Mouse (Mus musculus) inflammation-experienced regulatory T-cells (primary cell): Measurements from ENCODE around the gene Gltpd2. TPM values are rescaled to one million over a fixed set of nuclear protein-coding genes. Genes with fewer than 3 reads are reported as not detected.

Experiments used
- polyA plus RNA-seq, 2 experiments: library from polyadenylated mRNA; unstranded; fragments of 100-300 nt; shearing (Covaris generic); gene quantifications; one replicate each; pipeline ENCODE4 v1.2.1; 2017

Gltpd2 gene
- polyA plus RNA-seq = not detected

DNA sequence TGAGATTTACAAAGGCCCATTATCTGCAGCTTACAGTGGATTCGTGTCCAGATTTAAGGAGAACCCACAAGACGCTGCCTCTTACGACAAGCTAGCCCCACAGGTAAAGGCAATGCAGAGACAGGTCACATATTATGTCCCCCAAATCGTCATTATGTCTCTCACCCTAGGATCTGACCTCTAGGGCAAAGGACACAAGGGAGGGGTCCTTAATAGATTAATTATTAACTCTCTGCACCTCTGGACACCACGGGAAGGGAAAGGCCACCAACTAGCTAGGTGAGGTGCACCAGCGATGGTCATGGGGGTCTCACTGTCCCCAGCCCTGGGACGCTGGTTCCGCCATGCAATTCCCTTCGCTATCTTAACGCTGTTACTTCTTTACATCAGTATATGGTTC lies at the start of gene Gltpd2:
Gene Gltpd2, plus strand, starts transcription at position 274 of the 400 bp plus-strand sequence.

DNA sequence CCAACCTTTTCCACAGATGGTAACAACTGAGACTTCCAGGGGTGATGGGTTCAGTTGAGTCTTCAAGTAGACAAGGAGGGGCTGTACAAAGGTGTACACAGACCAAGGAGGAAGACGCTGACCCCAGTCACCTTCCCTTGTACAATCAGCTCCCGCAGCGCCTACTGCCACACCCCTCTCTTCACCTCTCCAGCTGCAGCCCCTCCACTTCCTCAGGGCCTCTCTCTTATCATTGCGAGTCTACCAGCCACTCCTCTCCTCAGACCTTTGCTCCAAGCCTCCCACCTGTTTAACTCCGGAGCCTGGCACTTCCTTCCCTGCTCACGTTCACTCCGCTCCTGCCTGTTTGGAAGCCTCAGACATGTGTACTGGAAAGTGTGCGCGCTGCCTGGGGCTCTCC lies 14.0 kb upstream of the Gltpd2 start, which contains the start of gene Tm4sf5:
Gene Tm4sf5, plus strand, starts transcription at position 275 of the 400 bp plus-strand sequence.

DNA sequence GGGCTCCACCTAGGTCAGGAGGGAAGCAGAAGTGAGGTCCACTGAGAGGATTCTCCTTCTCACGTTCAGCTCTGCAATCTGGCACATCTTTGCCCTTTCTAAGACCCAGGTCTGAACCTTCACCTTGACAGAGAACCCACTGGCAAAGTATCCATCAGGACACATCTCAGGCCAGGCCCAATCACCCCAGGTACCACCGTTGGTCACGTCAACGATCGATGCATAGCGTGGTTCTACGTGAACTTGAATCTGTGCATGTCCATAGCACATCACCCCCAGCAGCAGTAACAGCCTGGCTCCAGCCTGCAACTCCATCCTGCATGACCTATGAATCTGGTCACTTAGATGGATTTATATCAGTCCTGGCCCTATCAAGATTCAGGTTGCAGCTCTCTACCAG lies 4.7 kb upstream of the Gltpd2 start, which contains the start of gene Vmo1:
Gene Vmo1, minus strand, starts transcription at position 329 of the 400 bp plus-strand sequence.

DNA sequence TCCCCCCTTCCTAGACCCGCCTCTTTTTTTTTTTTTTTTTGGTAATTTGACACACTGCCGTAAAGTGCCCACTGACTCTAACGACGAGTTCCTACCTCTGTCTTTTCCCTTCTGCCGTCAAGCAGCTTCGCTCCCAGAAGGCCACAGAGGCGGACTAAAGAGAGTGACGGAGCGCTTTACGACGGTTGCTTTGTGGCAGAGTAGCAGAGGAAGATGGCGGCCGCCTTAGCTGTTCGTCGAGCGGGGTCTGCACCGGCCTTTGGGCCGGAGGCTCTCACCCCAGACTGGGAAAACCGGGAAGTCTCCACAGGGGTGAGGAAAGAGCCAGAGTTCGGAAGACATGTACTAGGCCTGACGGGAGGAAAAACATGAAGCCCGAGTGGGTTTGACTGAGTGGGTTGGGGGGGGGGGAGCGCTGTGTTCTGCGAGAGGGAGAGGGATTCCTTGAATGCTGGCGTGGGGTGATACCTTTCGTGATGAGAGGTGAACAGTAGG lies 6.2 kb downstream of the Gltpd2 start, which contains the start of gene Psmb6:
Gene Psmb6, plus strand, starts transcription at position 184 of the 495 bp plus-strand sequence.

DNA sequence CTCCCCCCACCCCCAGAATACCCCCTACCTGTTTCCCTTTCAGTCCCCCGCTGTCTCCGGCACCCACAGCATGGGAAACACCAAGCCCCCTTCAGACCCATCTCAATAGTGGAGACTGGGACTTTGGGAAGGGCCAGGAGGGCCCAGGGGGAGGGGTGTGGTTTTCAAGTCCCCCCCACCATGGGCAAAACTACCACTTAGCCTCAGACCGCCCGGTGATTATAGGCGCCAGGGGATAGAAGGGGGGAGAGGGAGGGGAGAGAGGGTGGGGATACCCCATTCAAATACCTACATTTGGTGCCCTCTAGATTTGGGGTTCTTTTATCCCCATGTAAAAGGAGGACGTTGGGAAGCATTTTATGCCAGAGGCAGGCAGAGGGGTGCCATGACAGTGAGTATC lies 13.8 kb downstream of the Gltpd2 start, which contains the start of gene Gm40193:
Gene Gm40193, minus strand, starts transcription at position 101 of the 400 bp plus-strand sequence.

DNA sequence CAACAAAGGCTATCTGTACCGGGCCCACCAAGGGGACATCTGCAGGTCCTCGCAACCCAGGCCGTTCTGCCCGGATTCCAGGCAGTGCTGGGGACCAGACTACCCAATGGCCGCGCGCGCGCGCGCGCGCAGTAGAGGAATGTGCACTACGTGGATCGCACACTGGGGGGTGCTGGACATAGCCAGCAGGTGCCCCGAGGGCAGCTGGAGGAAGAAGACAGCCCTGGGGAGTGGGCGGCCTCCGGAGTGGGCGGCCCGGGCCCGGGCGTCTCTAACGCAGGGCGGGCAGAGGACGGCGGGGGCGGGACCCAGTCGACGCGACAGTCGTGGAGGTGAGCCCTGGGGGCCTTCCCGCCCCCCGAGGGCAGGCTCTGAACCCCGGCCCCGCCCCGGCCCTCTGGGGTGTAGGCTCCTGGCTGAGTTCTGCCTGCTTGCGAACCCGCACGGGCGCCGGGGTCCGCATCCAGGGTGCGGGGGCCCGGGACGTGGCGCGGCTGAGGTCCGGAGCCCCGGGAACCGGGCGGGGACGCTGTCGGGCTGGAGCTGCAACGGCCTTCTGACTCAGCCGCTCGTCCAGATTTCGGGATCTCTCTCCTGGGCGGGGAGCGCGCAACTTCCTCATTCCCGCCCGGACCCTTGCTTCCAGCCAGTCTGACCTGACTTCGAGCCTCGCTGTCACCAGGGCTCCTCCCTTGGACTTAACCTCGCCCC lies 21.0 kb downstream of the Gltpd2 start, which contains the start of gene Pld2:
Gene Pld2, plus strand, starts transcription at position 188 of the 711 bp plus-strand sequence.

DNA sequence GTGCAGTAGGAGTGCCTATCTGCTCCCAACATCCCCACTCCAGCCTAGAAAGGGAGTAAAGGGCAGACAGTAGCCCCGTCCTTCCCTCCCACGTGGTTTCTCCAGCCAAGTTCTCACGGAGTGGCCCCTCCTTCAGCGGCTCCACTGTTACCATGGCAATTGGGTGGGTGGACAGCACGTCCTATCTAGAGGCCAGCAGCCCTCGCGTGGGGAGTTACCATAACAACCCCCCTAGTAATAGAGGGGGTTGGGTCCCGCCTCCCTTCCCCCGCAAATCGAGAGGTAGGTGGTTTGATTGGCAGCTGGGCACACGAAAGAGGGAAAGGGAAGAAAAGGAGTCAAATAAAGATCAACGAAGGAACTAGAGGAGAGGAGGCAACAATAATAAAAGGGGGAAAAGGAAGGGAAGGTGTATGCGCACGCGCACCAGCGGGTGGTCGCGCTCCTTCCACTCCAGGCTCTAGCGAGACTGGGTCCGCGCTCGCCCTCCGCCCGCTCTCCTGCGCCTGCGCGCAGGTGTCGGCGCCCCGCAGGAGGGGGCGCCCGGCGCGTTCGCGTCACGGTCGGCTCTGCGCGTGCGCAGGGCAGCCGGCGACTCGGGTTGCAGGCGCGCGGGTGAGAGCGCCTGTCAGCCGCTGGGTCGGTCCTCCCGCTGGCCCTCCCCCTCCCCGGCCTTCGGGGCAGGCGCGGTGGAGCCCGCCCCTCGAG lies 43.4 kb downstream of the Gltpd2 start, which contains the start of gene Mink1:
Gene Mink1, plus strand, starts transcription at position 595 of the 708 bp plus-strand sequence.

Other genes with a start within 250 kb of the Gltpd2 start
- gene Alox12e, start 196.6 kb upstream of the Gltpd2 start, polyA plus RNA-seq = 1 to 10 TPM in 1 of 2 experiments, under 1 TPM in 1; 0.22 to 1.6 TPM
- gene Alox15, start 167.2 kb upstream of the Gltpd2 start, polyA plus RNA-seq = under 1 TPM; 0.24 to 0.53 TPM
- 10 to 100 TPM; 11.5 to 13.4 TPM for gene Pelp1, start 109.2 kb upstream of the Gltpd2 start, polyA plus RNA-seq
- gene Arrb2, start 86.6 kb upstream of the Gltpd2 start, polyA plus RNA-seq = 100 to 1,000 TPM; 249 to 281 TPM
- gene Med11, start 67.3 kb upstream of the Gltpd2 start, polyA plus RNA-seq = 10 to 100 TPM; 72.7 to 76.5 TPM
- gene Zmynd15, start 59.8 kb upstream of the Gltpd2 start, polyA plus RNA-seq = not detected
- gene Cxcl16, start 59.2 kb upstream of the Gltpd2 start, polyA plus RNA-seq = 1 to 10 TPM in 1 of 2 experiments, under 1 TPM in 1; 0.19 to 1.3 TPM
- 1 to 10 TPM; 2.2 to 2.9 TPM for gene Tm4sf5, start 14.0 kb upstream of the Gltpd2 start, polyA plus RNA-seq
- gene Vmo1, start 4.6 kb upstream of the Gltpd2 start, polyA plus RNA-seq = not detected
- 100 to 1,000 TPM; 312 to 326 TPM for gene Psmb6, start 6.2 kb downstream of the Gltpd2 start, polyA plus RNA-seq
- gene Gm40193, start 13.7 kb downstream of the Gltpd2 start, polyA plus RNA-seq = not detected
- 10 to 100 TPM in 1 of 2 experiments, 1 to 10 TPM in 1; 6.9 to 10.1 TPM for gene Pld2, start 20.9 kb downstream of the Gltpd2 start, polyA plus RNA-seq
- gene Mink1, start 43.7 kb downstream of the Gltpd2 start, polyA plus RNA-seq = 10 to 100 TPM; 15.9 to 22.2 TPM
- under 1 TPM; 0.20 to 0.78 TPM for gene 4930544D05Rik, start 96.7 kb downstream of the Gltpd2 start, polyA plus RNA-seq
- gene Chrne, start 100.0 kb downstream of the Gltpd2 start, polyA plus RNA-seq = 1 to 10 TPM; 1.0 to 1.2 TPM
- gene Gp1ba, start 119.9 kb downstream of the Gltpd2 start, polyA plus RNA-seq = under 1 TPM; 0.17 to 0.18 TPM
- gene Rnf167, start 128.0 kb downstream of the Gltpd2 start, polyA plus RNA-seq = 100 to 1,000 TPM; 350 to 474 TPM
- gene Slc25a11, start 128.3 kb downstream of the Gltpd2 start, polyA plus RNA-seq = 100 to 1,000 TPM; 164 to 182 TPM
- gene Pfn1, start 135.4 kb downstream of the Gltpd2 start, polyA plus RNA-seq = 1,000 to 10,000 TPM; 4,492 to 4,564 TPM
- 10 to 100 TPM; 24.7 to 43.8 TPM for gene Eno3, start 138.0 kb downstream of the Gltpd2 start, polyA plus RNA-seq
- gene Spag7, start 150.2 kb downstream of the Gltpd2 start, polyA plus RNA-seq = 10 to 100 TPM; 75.8 to 87.1 TPM
- 10 to 100 TPM; 45.4 to 63.7 TPM for gene Camta2, start 168.9 kb downstream of the Gltpd2 start, polyA plus RNA-seq
- 1 to 10 TPM in 1 of 2 experiments, not detected in 1; 1.4 TPM for gene Inca1, start 181.0 kb downstream of the Gltpd2 start, polyA plus RNA-seq
- 1 to 10 TPM; 1.4 to 2.1 TPM for gene Kif1c, start 181.4 kb downstream of the Gltpd2 start, polyA plus RNA-seq
- gene Zfp3, start 245.0 kb downstream of the Gltpd2 start, polyA plus RNA-seq = 1 to 10 TPM; 8.9 to 9.4 TPM